Comparison of ENCODE assay signal across 24 mouse cellular contexts in the genomic region with DNA sequence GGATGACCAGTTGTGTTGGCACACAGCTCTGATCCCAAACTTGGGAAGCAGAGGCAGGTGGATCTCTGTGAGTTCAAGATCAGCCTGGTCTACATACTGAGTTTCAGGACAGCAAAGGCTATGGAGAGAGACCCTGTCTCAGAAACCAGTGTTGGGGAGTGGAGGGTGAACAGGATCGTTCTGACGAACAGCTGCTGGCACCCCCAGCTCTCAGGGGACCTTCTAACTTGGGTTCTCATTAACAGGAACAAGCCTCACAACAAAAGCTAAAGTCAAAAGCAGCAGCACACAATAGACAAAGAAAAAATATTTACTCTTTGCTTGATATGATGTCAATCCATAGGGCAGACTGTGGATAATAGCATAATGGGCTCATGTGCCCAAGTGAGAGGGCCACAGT.
"Had no signal": no experiment of that assay in that cellular context is flagged by ENCODE, and none has a peak within 500 bp of the region (broad histone marks: within the 10 kb centered on the region; RNA-seq: fewer than 3 reads in every experiment).

No protein-coding gene starts in this region.

- H3K27ac ChIP-seq: heart, adult 2 months; heart, embryonic 13.5 days; heart, embryonic 15.5 days; hindbrain, embryonic 13.5 days; hindbrain, embryonic 15.5 days; hindbrain, postnatal 0 days; kidney, embryonic 15.5 days; kidney, postnatal 0 days; limb, embryonic 10.5 days; limb, embryonic 12.5 days had no signal

- ATAC-seq: hindbrain, postnatal 0 days; intestine, embryonic 16.5 days had no signal

- H3K9me3 ChIP-seq: heart, embryonic 13.5 days; heart, embryonic 15.5 days; hindbrain, embryonic 13.5 days; hindbrain, embryonic 15.5 days; kidney, embryonic 15.5 days; limb, embryonic 10.5 days; limb, embryonic 12.5 days had no signal

- DNase-seq: gastrocnemius, postnatal 14 days; gastrocnemius, postnatal 36 days; heart, adult 11 months; heart, adult 2 months; heart, postnatal 14 days; heart, postnatal 36 days; kidney, adult 11 months; kidney, adult 2 months; kidney, adult 9 months; kidney, postnatal 14 days; kidney, postnatal 36 days; layer of hippocampus, adult 9-11 months; layer of hippocampus, postnatal 36 days had no signal

- H3K9ac ChIP-seq: heart, embryonic 13.5 days; heart, embryonic 15.5 days; hindbrain, embryonic 13.5 days; hindbrain, embryonic 15.5 days; kidney, embryonic 15.5 days; limb, embryonic 12.5 days had no signal

- H3K36me3 ChIP-seq: limb, embryonic 10.5 days had no signal

- H3K4me2 ChIP-seq: heart, embryonic 11.5 days; heart, embryonic 13.5 days; heart, embryonic 15.5 days; hindbrain, embryonic 13.5 days; hindbrain, embryonic 15.5 days; kidney, embryonic 15.5 days; limb, embryonic 12.5 days had no signal

- H3K27me3 ChIP-seq: heart, embryonic 13.5 days; heart, embryonic 15.5 days; hindbrain, embryonic 13.5 days; hindbrain, embryonic 15.5 days; kidney, embryonic 15.5 days; limb, embryonic 12.5 days had no signal

- H3K4me3 ChIP-seq: heart, adult 2 months; heart, embryonic 13.5 days; heart, embryonic 15.5 days; hindbrain, embryonic 13.5 days; hindbrain, embryonic 15.5 days; kidney, embryonic 15.5 days; limb, embryonic 10.5 days; limb, embryonic 12.5 days had no signal
